Mouse (Mus musculus) olfactory bulb, adult 2 months (tissue): Measurements from ENCODE around the gene Snx6.
"Not testable (repeated sequence)": the region's sequence is repeated elsewhere in the genome, so short reads cannot be mapped to it uniquely, and the experiment has no call there.

Experiments used
- CTCF ChIP-seq: fragments of 200-500 bp; IDR thresholded peaks from 2 replicates; pipeline ENCODE4 v1.5.1; 2012; ENCODE audit warnings: low read depth, mild to moderate bottlenecking, low read length, moderate library complexity; ENCODE audit not compliant: insufficient read depth
- POLR2A ChIP-seq: fragments of 200-500 bp; IDR thresholded peaks from 2 replicates; pipeline ENCODE4 v1.6.1; 2012; ENCODE audit warnings: mild to moderate bottlenecking, low read depth, low read length, moderate library complexity; ENCODE audit not compliant: insufficient read depth

DNA sequence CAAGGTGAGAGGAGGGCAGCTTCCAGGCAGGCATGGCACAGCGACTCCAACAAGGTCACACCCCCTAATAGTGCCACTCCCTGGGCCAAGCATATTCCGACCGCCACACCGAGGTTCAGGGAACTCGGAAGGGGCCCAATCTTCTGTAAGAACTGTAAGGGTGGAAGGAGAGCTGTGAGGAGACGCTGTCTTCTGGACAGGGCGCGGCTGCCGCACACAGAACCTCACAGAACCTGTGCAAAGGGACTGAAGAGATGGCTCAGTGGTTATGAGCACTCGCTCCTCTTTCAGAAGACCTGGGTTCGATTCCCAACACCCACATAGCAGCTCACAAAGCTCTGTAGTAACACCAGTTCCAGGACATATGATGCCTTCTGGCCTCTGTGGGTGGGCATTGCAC is 78.0 kb downstream of the Snx6 start:
- TF ChIP-seq POLR2A, CTCF: not testable (repeated sequence)
